ENCODE assay signal across 8 mouse cellular contexts in the genomic region with DNA sequence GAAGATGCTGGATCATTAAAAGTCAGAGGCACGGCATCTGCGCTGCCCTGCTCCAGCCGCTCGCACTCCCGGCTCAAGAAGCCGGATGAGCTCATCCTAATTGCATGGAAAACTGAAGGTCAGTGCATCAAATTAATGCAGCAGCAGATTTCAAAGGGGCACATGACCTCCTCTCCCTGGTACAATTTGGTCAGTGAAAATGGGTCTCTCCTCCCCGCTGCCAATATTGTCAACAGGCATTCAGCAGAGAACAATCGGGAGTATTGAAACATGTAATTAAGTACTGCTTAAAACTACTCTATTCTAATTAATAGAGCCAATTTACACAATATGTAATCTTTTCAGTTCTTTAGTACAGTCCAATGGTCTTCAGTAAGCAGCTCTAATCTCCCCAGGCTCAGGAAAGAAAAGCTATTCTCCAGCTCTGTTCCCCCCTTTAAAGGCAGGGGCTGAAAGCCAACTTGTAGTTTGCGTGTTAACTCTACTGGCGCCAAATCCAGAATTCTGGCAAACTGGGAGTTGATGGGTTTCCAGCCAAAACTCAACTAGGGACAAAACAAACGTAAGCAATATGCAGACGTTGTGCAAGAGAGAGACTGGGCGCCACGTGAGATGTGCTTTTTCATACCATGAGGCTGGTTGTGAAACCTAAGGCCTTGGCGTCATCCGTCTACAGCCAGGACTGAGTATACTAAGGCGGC.
DNase-seq lines count a peak whose midpoint lies in the region; ATAC-seq and TF ChIP-seq lines count a peak whose summit lies in the region.

No protein-coding gene starts in this region.

- peak; percentile 55; the same call in 1 of the 2 replicates for ATAC-seq in frontal cortex, adult (ENCODE audit: low TSS enrichment)
- ATAC-seq in embryonic facial prominence, embryonic 13.5 days (ENCODE audit: insufficient number of reproducible peaks, insufficient read depth, low FRiP score, low TSS enrichment, low read depth) = no peak
- ATAC-seq in hindbrain, embryonic 12.5 days (ENCODE audit: low FRiP score) = peak; percentile 71

- no peak overlapping the region for H3K9ac ChIP-seq in embryonic facial prominence, embryonic 13.5 days
- H3K9ac ChIP-seq in hindbrain, embryonic 12.5 days = no peak overlapping the region

- H3K9me3 ChIP-seq in embryonic facial prominence, embryonic 13.5 days = no peaks in the 10 kb centered on the region
- no peaks in the 10 kb centered on the region for H3K9me3 ChIP-seq in hindbrain, embryonic 12.5 days (replicated peaks)
- no peaks in the 10 kb centered on the region for H3K9me3 ChIP-seq in midbrain, embryonic 10.5 days (replicated peaks)

- no peak for TF ChIP-seq CTCF in cerebellum, adult 2 months (IDR thresholded peaks at IDR 0.05; ENCODE audit: borderline replicate concordance, insufficient read depth, low read depth, low read length)

- TF ChIP-seq POLR2A in cerebellum, adult 2 months (IDR thresholded peaks at IDR 0.05; ENCODE audit: borderline replicate concordance, insufficient read depth, low read length) = no peak

- peak overlapping the region; percentile 5; the same call in 1 of the 2 replicates for H3K27ac ChIP-seq in embryonic facial prominence, embryonic 13.5 days
- H3K27ac ChIP-seq in hindbrain, embryonic 12.5 days = no peak overlapping the region
- H3K27ac ChIP-seq in midbrain, embryonic 10.5 days (replicated peaks) = no peak overlapping the region
- H3K27ac ChIP-seq in cerebellum, adult 2 months (ENCODE audit: insufficient read depth, low read length) = no peak overlapping the region

- intact Hi-C loops in left cerebral cortex, postnatal 14 days (cut with DNase I) = no loop called here

- 66% methylated on average over 17 of the region's 17 CpGs for WGBS in embryonic facial prominence, embryonic 13.5 days
- 60% methylated on average over 17 of the region's 17 CpGs for whole genome bisulfite sequencing in hindbrain, embryonic 12.5 days
- 39% methylated on average over 17 of the region's 17 CpGs for whole genome bisulfite sequencing in midbrain, embryonic 10.5 days
- 61% methylated on average over 17 of the region's 17 CpGs for WGBS in cerebellum, adult 2 months

- H3K27me3 ChIP-seq in embryonic facial prominence, embryonic 13.5 days = no peaks in the 10 kb centered on the region
- H3K27me3 ChIP-seq in hindbrain, embryonic 12.5 days = peaks cover 14% of the 10 kb centered on the region; the same call in 1 of the 2 replicates
- peaks cover 91% of the 10 kb centered on the region for H3K27me3 ChIP-seq in midbrain, embryonic 10.5 days (ENCODE audit: low read depth, poor library complexity, severe bottlenecking)
- no peaks in the 10 kb centered on the region for H3K27me3 ChIP-seq in cerebellum, adult 2 months (ENCODE audit: control insufficient read depth, insufficient read depth, low read length)

- no peak overlapping the region for H3K4me3 ChIP-seq in embryonic facial prominence, embryonic 13.5 days
- H3K4me3 ChIP-seq in hindbrain, embryonic 12.5 days = no peak overlapping the region
- peak overlapping the region; percentile 15; the same call in 1 of the 2 replicates for H3K4me3 ChIP-seq in midbrain, embryonic 10.5 days
- H3K4me3 ChIP-seq in cerebellum, adult 2 months (replicated peaks; ENCODE audit: insufficient read depth, low read depth, low read length) = no peak overlapping the region

- H3K36me3 ChIP-seq in embryonic facial prominence, embryonic 13.5 days = peaks cover 23% of the 10 kb centered on the region
- no peaks in the 10 kb centered on the region for H3K36me3 ChIP-seq in hindbrain, embryonic 12.5 days
- no peaks in the 10 kb centered on the region for H3K36me3 ChIP-seq in midbrain, embryonic 10.5 days

- no peak for DNase-seq in frontal cortex, postnatal 36 days (ENCODE audit: low spot score in 2 of 2)
- peak; percentile 58 for DNase-seq in midbrain, embryonic 10.5 days (ENCODE audit: low spot score)
- no peak for DNase-seq in urinary bladder, postnatal 10 days (ENCODE audit: low spot score)
- no peak for DNase-seq in cerebellum, adult 2 months
- DNase-seq in left cerebral cortex, postnatal 14 days (ENCODE audit: low spot score in 2 of 2) = no peak

- H3K4me1 ChIP-seq in embryonic facial prominence, embryonic 13.5 days = peaks cover 48% of the 10 kb centered on the region
- H3K4me1 ChIP-seq in hindbrain, embryonic 12.5 days = peaks cover 43% of the 10 kb centered on the region
- peaks cover 58% of the 10 kb centered on the region for H3K4me1 ChIP-seq in midbrain, embryonic 10.5 days
- no peaks in the 10 kb centered on the region for H3K4me1 ChIP-seq in cerebellum, adult 2 months (ENCODE audit: control insufficient read depth, insufficient read depth, low read length)

- H3K4me2 ChIP-seq in embryonic facial prominence, embryonic 13.5 days = no peak overlapping the region
- 0 out of 2 replicates have a peak overlapping the region, but pooled peaks have one; percentile 15 for H3K4me2 ChIP-seq in hindbrain, embryonic 12.5 days (replicated peaks)
